Mouse (Mus musculus) bone marrow, adult 2 months (tissue): ENCODE data around the gene Tmem151b.

Experiments used
- CTCF ChIP-seq: fragments of 200-500 bp; IDR thresholded peaks from 2 replicates; pipeline ENCODE4 v1.5.1; 2011; ENCODE audit warnings: low read length, control low read depth; ENCODE audit not compliant: control insufficient read depth, insufficient read depth
- POLR2A ChIP-seq: fragments of 200-500 bp; IDR thresholded peaks from 2 replicates; pipeline ENCODE4 v1.6.1; 2011; ENCODE audit warnings: low read depth, mild to moderate bottlenecking, control low read depth, low read length, borderline replicate concordance; ENCODE audit not compliant: control insufficient read depth

DNA sequence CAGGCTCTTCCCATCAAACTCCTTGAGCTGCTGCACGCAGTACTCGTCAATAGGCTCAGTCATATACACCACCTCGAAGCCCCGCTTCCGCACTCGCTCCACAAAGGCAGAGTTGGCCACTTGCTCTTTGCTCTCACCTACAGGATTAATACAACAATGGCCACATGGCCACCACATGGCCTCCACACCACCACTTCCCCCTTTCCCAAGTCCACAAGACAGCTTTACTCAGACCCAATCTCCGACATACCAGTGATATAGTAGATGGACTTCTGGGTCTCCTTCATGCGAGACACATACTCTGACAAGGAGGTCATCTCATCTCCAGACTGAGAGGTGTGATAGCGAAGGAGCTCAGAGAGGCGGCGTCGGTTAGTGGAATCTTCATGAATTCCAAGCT is 19.5 kb upstream of the Tmem151b start:
- TF ChIP-seq POLR2A, result no peak
- no peak for TF ChIP-seq CTCF
